Mouse (Mus musculus) testis, adult 2 months (tissue): ENCODE data around the gene Rpl27a. TPM values are rescaled to one million over a fixed set of nuclear protein-coding genes. Genes with fewer than 3 reads are reported as not detected.

ENCODE experiments used
- H3K27ac ChIP-seq: fragments of 200-500 bp; 2 replicates; pipeline ENCODE4 v1.5.1; 2012; ENCODE audit warnings: low read depth, low read length; ENCODE audit not compliant: control insufficient read depth, insufficient read depth
- H3K27me3 ChIP-seq: fragments of 200-500 bp; 2 replicates; pipeline ENCODE4 v1.6.1; 2012; ENCODE audit warnings: mild to moderate bottlenecking, low read length, moderate library complexity; ENCODE audit not compliant: control insufficient read depth, insufficient read depth
- H3K36me3 ChIP-seq: fragments of 200-500 bp; 2 replicates; pipeline ENCODE4 v1.6.1; 2012; ENCODE audit warnings: mild to moderate bottlenecking, low read length; ENCODE audit not compliant: control insufficient read depth, insufficient read depth
- H3K4me1 ChIP-seq: fragments of 200-500 bp; 2 replicates; pipeline ENCODE4 v1.6.1; 2012; ENCODE audit warnings: low read length; ENCODE audit not compliant: control insufficient read depth, insufficient read depth
- H3K4me3 ChIP-seq: fragments of 200-500 bp; 2 replicates; pipeline ENCODE4 v1.5.1; 2012; ENCODE audit warnings: low read depth, mild to moderate bottlenecking, low read length, moderate library complexity, mixed read lengths; ENCODE audit not compliant: control insufficient read depth
- CTCF ChIP-seq: fragments of 200-500 bp; IDR thresholded peaks from 2 replicates; pipeline ENCODE4 v1.5.1; 2012; ENCODE audit warnings: low read depth, mild to moderate bottlenecking, inconsistent platforms, low read length, moderate library complexity; ENCODE audit not compliant: control insufficient read depth, insufficient read depth, insufficient replicate concordance
- POLR2A ChIP-seq: fragments of 200-500 bp; IDR thresholded peaks from 2 replicates; pipeline ENCODE4 v1.6.1; 2012; ENCODE audit warnings: low read depth, mild to moderate bottlenecking, inconsistent platforms, low read length, moderate library complexity; ENCODE audit not compliant: control insufficient read depth
- polyA plus RNA-seq: library from polyadenylated mRNA; depleted of rRNA; stranded (reverse); fragments of >200 nt; gene quantifications from 2 replicates; pipeline ENCODE4 v1.2.3, GENCODE M21; 2012

Rpl27a gene
- polyA plus RNA-seq, 1 experiment = 185 TPM

GRCm38 (mm10) chr7:109524763-109525162 lies 5.8 kb downstream of the Rpl27a start:
- Histone ChIP-seq H3K27me3 (no peaks in the 10 kb centered on the region), H3K36me3 (no peaks in the 10 kb centered on the region; the same call in 1 of the 2 replicates), H3K4me1 (peaks cover 2% of the 10 kb centered on the region), H3K4me3 (peak overlapping the region; percentile 66), H3K27ac (no peak overlapping the region)
- no peak for TF ChIP-seq CTCF
- no peak for TF ChIP-seq POLR2A

GRCm38 (mm10) chr7:109525740-109526663 lies 7.1 kb downstream of the Rpl27a start:
- H3K4me3 ChIP-seq = peak overlapping the region; percentile 66
- peak overlapping the region; percentile 60; the same call in 1 of the 2 replicates for H3K27ac ChIP-seq
- no peak for TF ChIP-seq POLR2A
- TF ChIP-seq CTCF = no peak
- no peaks in the 10 kb centered on the region for H3K27me3 ChIP-seq
- H3K36me3 ChIP-seq = no peaks in the 10 kb centered on the region; the same call in 1 of the 2 replicates
- H3K4me1 ChIP-seq = no peaks in the 10 kb centered on the region; the same call in 1 of the 2 replicates

- TF ChIP-seq CTCF (no peak), POLR2A (no peak)
Measured at GRCm38 (mm10) chr7:109527536-109527935, 8.6 kb downstream of the Rpl27a start.

GRCm38 (mm10) chr7:109528356-109528755 lies 9.4 kb downstream of the Rpl27a start:
- no peaks in the 10 kb centered on the region for H3K27me3 ChIP-seq
- no peak overlapping the region for H3K4me3 ChIP-seq
- TF ChIP-seq POLR2A (no peak), CTCF (peak; percentile 32; the same call in 1 of the 2 replicates)
- H3K27ac ChIP-seq = no peak overlapping the region
- no peaks in the 10 kb centered on the region; the same call in 1 of the 2 replicates for H3K4me1 ChIP-seq
- no peaks in the 10 kb centered on the region; the same call in 1 of the 2 replicates for H3K36me3 ChIP-seq

More at GRCm38 (mm10) chr7:109527536-109527935, 8.6 kb downstream of the Rpl27a start:
- Histone ChIP-seq H3K36me3 (no peaks in the 10 kb centered on the region; the same call in 1 of the 2 replicates), H3K4me1 (no peaks in the 10 kb centered on the region; the same call in 1 of the 2 replicates), H3K27ac (no peak overlapping the region), H3K27me3 (no peaks in the 10 kb centered on the region), H3K4me3 (no peak overlapping the region)

- Histone ChIP-seq H3K27ac (no peak overlapping the region), H3K4me1 (no peaks in the 10 kb centered on the region; the same call in 1 of the 2 replicates), H3K27me3 (no peaks in the 10 kb centered on the region), H3K36me3 (no peaks in the 10 kb centered on the region), H3K4me3 (no peak overlapping the region)
- TF ChIP-seq POLR2A (no peak), CTCF (no peak)
Measured at GRCm38 (mm10) chr7:109529741-109530140, 10.8 kb downstream of the Rpl27a start.

GRCm38 (mm10) chr7:109531501-109531900 lies 12.6 kb downstream of the Rpl27a start:
- TF ChIP-seq CTCF (no peak), POLR2A (no peak)
- Histone ChIP-seq H3K27me3 (no peaks in the 10 kb centered on the region), H3K4me3 (no peak overlapping the region), H3K36me3 (no peaks in the 10 kb centered on the region), H3K27ac (no peak overlapping the region), H3K4me1 (no peaks in the 10 kb centered on the region; the same call in 1 of the 2 replicates)

- Histone ChIP-seq H3K27ac (no peak overlapping the region), H3K36me3 (no peaks in the 10 kb centered on the region), H3K4me3 (no peak overlapping the region), H3K27me3 (no peaks in the 10 kb centered on the region), H3K4me1 (no peaks in the 10 kb centered on the region; the same call in 1 of the 2 replicates)
- TF ChIP-seq CTCF (no peak), POLR2A (no peak)
Measured at GRCm38 (mm10) chr7:109532691-109533090, 13.7 kb downstream of the Rpl27a start.

- Histone ChIP-seq H3K4me3 (no peak overlapping the region), H3K27me3 (no peaks in the 10 kb centered on the region), H3K4me1 (no peaks in the 10 kb centered on the region; the same call in 1 of the 2 replicates), H3K27ac (no peak overlapping the region), H3K36me3 (no peaks in the 10 kb centered on the region)
- TF ChIP-seq CTCF (no peak), POLR2A (no peak)
Measured at GRCm38 (mm10) chr7:109533129-109533528, 14.2 kb downstream of the Rpl27a start.
